Mouse (Mus musculus) ES-Bruce4 (cell line): ENCODE data around the gene Myh9. TPM values are rescaled to one million over a fixed set of nuclear protein-coding genes. Genes with fewer than 3 reads are reported as not detected.

ENCODE experiments used
- H3K27ac ChIP-seq: 2 replicates; pipeline ENCODE4 v1.5.1; 2012; ENCODE audit warnings: low read length, inconsistent platforms; ENCODE audit not compliant: insufficient read depth
- H3K27me3 ChIP-seq: 2 replicates; pipeline ENCODE4 v1.6.1; 2012; ENCODE audit warnings: mild to moderate bottlenecking, low read length, inconsistent platforms; ENCODE audit not compliant: control insufficient read depth, poor library complexity, insufficient read depth, severe bottlenecking
- H3K36me3 ChIP-seq: 2 replicates; pipeline ENCODE4 v1.6.1; 2012; ENCODE audit warnings: inconsistent platforms, mild to moderate bottlenecking, low read length, moderate library complexity; ENCODE audit not compliant: control insufficient read depth, poor library complexity, insufficient read depth, severe bottlenecking
- H3K4me1 ChIP-seq: one replicate; pipeline ENCODE4 v1.8.1; 2011; ENCODE audit warnings: low read length; ENCODE audit not compliant: control insufficient read depth, insufficient read depth
- H3K4me3 ChIP-seq: 2 replicates; pipeline ENCODE4 v1.5.1; 2011; ENCODE audit warnings: low read depth, mild to moderate bottlenecking, low read length
- H3K9ac ChIP-seq: 2 replicates; pipeline ENCODE4 v1.6.1; 2012; ENCODE audit warnings: low read depth, mild to moderate bottlenecking, inconsistent platforms; ENCODE audit not compliant: poor library complexity, severe bottlenecking
- H3K9me3 ChIP-seq: replicated peaks from 2 replicates; pipeline ENCODE4 v1.6.1; 2012; ENCODE audit warnings: mild to moderate bottlenecking, low read length, inconsistent platforms; ENCODE audit not compliant: control insufficient read depth, poor library complexity, insufficient read depth, severe bottlenecking
- CTCF ChIP-seq: IDR thresholded peaks from one replicate; pipeline ENCODE4 v1.8.1; 2011; ENCODE audit warnings: low read depth, low read length
- EP300 ChIP-seq: IDR thresholded peaks from 2 replicates; pipeline ENCODE4 v1.6.1; 2011; ENCODE audit warnings: low read depth, low read length; ENCODE audit not compliant: insufficient read depth
- POLR2A ChIP-seq: IDR thresholded peaks from one replicate; pipeline ENCODE4 v1.8.1; 2011; ENCODE audit warnings: low read length; ENCODE audit not compliant: insufficient read depth
- polyA plus RNA-seq: library from polyadenylated mRNA; stranded (reverse); fragments of >200 nt; gene quantifications from 2 replicates; pipeline ENCODE4 v1.2.4, GENCODE M21; 2011; ENCODE audit warnings: low read depth; ENCODE audit not compliant: missing spikeins, insufficient read depth, insufficient read length

Myh9 gene
- polyA plus RNA-seq, 1 experiment: 601 TPM

GRCm38 (mm10) chr15:77806565-77807263, 35.3 kb downstream of the Myh9 start:
- Histone ChIP-seq H3K4me3 (no peak overlapping the region), H3K36me3 (peaks cover 32% of the 10 kb centered on the region), H3K27me3 (no peaks in the 10 kb centered on the region), H3K9ac (no peak overlapping the region), H3K27ac (peak overlapping the region; percentile 5; the same call in 1 of the 2 replicates), H3K4me1 (peaks cover 4% of the 10 kb centered on the region), H3K9me3 (no peaks in the 10 kb centered on the region)
- TF ChIP-seq CTCF: no peak
- no peak for TF ChIP-seq POLR2A
- no peak for TF ChIP-seq EP300

GRCm38 (mm10) chr15:77805657-77806056, 36.3 kb downstream of the Myh9 start:
- Histone ChIP-seq H3K9me3 (no peaks in the 10 kb centered on the region), H3K27ac (no peak overlapping the region), H3K4me3 (no peak overlapping the region), H3K27me3 (no peaks in the 10 kb centered on the region), H3K36me3 (peaks cover 29% of the 10 kb centered on the region), H3K9ac (no peak overlapping the region), H3K4me1 (peaks cover 8% of the 10 kb centered on the region)
- TF ChIP-seq CTCF (no peak), POLR2A (no peak), EP300 (no peak)

GRCm38 (mm10) chr15:77804949-77805348, 37.0 kb downstream of the Myh9 start:
- H3K27ac ChIP-seq: 0 out of 2 replicates have a peak overlapping the region, but pooled peaks have one; percentile 8
- no peak overlapping the region for H3K9ac ChIP-seq
- TF ChIP-seq POLR2A (no peak), EP300 (no peak), CTCF (no peak)
- no peaks in the 10 kb centered on the region for H3K27me3 ChIP-seq
- H3K9me3 ChIP-seq: no peaks in the 10 kb centered on the region
- H3K4me3 ChIP-seq: no peak overlapping the region
- H3K4me1 ChIP-seq: peaks cover 11% of the 10 kb centered on the region
- H3K36me3 ChIP-seq: peaks cover 29% of the 10 kb centered on the region

- no peaks in the 10 kb centered on the region for H3K27me3 ChIP-seq
- no peak overlapping the region for H3K4me3 ChIP-seq
- peaks cover 11% of the 10 kb centered on the region for H3K4me1 ChIP-seq
- H3K9ac ChIP-seq: no peak overlapping the region
- no peaks in the 10 kb centered on the region for H3K9me3 ChIP-seq
- peaks cover 29% of the 10 kb centered on the region for H3K36me3 ChIP-seq
- TF ChIP-seq EP300 (no peak), POLR2A (no peak), CTCF (no peak)
- 0 out of 2 replicates have a peak overlapping the region, but pooled peaks have one; percentile 8 for H3K27ac ChIP-seq
These were observed 37.5 kb downstream of the Myh9 start for GRCm38 (mm10) chr15:77804460-77804859.

- no peak for TF ChIP-seq EP300
- no peak for TF ChIP-seq CTCF
- Histone ChIP-seq H3K9me3 (no peaks in the 10 kb centered on the region), H3K4me3 (no peak overlapping the region), H3K27me3 (no peaks in the 10 kb centered on the region), H3K4me1 (peaks cover 9% of the 10 kb centered on the region), H3K36me3 (peaks cover 29% of the 10 kb centered on the region), H3K9ac (no peak overlapping the region), H3K27ac (0 out of 2 replicates have a peak overlapping the region, but pooled peaks have one; percentile 9)
These were observed 38.2 kb downstream of the Myh9 start for GRCm38 (mm10) chr15:77803747-77804146.

- H3K27ac ChIP-seq: 0 out of 2 replicates have a peak overlapping the region, but pooled peaks have one; percentile 9
- no peaks in the 10 kb centered on the region for H3K27me3 ChIP-seq
- no peak overlapping the region for H3K4me3 ChIP-seq
- H3K9ac ChIP-seq: no peak overlapping the region
- peaks cover 9% of the 10 kb centered on the region for H3K4me1 ChIP-seq
- TF ChIP-seq EP300 (no peak), POLR2A (no peak), CTCF (peak; percentile 43)
- H3K36me3 ChIP-seq: peaks cover 27% of the 10 kb centered on the region
- H3K9me3 ChIP-seq: no peaks in the 10 kb centered on the region
These were observed 39.0 kb downstream of the Myh9 start for GRCm38 (mm10) chr15:77802992-77803391.
